13 mouse cellular contexts compared by ENCODE assay signal in the genomic region with DNA sequence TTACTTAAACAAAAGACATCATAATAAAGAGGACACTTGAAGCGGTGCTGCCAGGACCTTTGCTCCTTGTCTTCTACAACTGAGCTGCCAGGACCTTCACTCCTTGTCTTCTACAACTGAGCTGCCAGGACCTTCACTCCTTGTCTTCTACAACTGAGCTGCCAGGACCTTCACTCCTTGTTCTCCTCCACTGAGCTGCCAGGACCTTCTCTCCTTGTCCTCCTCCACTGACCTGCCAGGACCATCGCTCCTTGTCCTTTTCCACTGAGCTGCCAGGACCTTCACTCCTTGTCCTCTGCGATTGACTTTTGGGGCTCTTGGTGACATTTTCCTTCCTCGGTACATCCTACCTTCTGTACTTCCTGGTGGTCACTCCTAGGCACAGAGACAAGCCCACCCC. TPM values are rescaled to one million over a fixed set of nuclear protein-coding genes. Genes with fewer than 3 reads are reported as not detected.
DNase-seq lines count a peak whose midpoint lies in the region; ATAC-seq and TF ChIP-seq lines count a peak whose summit lies in the region.
"Had no signal": no experiment of that assay in that cellular context is flagged by ENCODE, and none has a peak within 500 bp of the region (broad histone marks: within the 10 kb centered on the region; RNA-seq: fewer than 3 reads in every experiment).

No protein-coding gene starts in this region.

- H3K36me3 ChIP-seq in kidney, embryonic 14.5 days (ENCODE audit: control insufficient read depth, insufficient read depth, low read length): no peaks in the 10 kb centered on the region
- H3K36me3 ChIP-seq in forebrain, postnatal 0 days (ENCODE audit: insufficient read depth): no peaks in the 10 kb centered on the region
- H3K36me3 ChIP-seq: limb, embryonic 15.5 days; midbrain, embryonic 15.5 days had no signal

- peak; percentile 57 for DNase-seq in kidney, adult 18-20 months
- DNase-seq in brain, adult 2 months (ENCODE audit: low read depth, low spot score): peak; percentile 42
- peak; percentile 28 for DNase-seq in embryo, embryonic 11 days
- peak; percentile 20 for DNase-seq in lung, postnatal 25 days (ENCODE audit: low spot score)
- DNase-seq in forebrain, postnatal 0 days: no peak
- DNase-seq: right cerebral cortex, postnatal 25 days; thymus, postnatal 14 days had no signal

- no peaks in the 10 kb centered on the region for H3K4me1 ChIP-seq in kidney, embryonic 14.5 days (ENCODE audit: control insufficient read depth, insufficient read depth, low read length)
- H3K4me1 ChIP-seq in forebrain, postnatal 0 days (ENCODE audit: insufficient read depth): no peaks in the 10 kb centered on the region
- H3K4me1 ChIP-seq: limb, embryonic 15.5 days; midbrain, embryonic 15.5 days had no signal

- H3K9me3 ChIP-seq in kidney, embryonic 14.5 days (ENCODE audit: control insufficient read depth, low read length): no peaks in the 10 kb centered on the region
- H3K9me3 ChIP-seq in forebrain, postnatal 0 days (ENCODE audit: low read length): no peaks in the 10 kb centered on the region
- H3K9me3 ChIP-seq: limb, embryonic 15.5 days; midbrain, embryonic 15.5 days had no signal

- no peak for ATAC-seq in kidney, embryonic 14.5 days (ENCODE audit: low FRiP score, low TSS enrichment)
- ATAC-seq in erythroblast, adult 5-6 weeks (replicated peaks; ENCODE audit: low FRiP score, poor library complexity, severe bottlenecking): no peak
- ATAC-seq in forebrain, postnatal 0 days: no peak
- ATAC-seq: midbrain, embryonic 15.5 days had no signal

- H3K27ac ChIP-seq in kidney, embryonic 14.5 days (ENCODE audit: low read depth, low read length): no peak overlapping the region
- H3K27ac ChIP-seq in forebrain, postnatal 0 days (ENCODE audit: low read depth, low read length): no peak overlapping the region
- H3K27ac ChIP-seq: heart, adult 2 months; layer of hippocampus, adult 2 months; limb, embryonic 15.5 days; midbrain, embryonic 15.5 days had no signal

- no peak for TF ChIP-seq CTCF in forebrain, postnatal 0 days (IDR thresholded peaks at IDR 0.05; ENCODE audit: low read depth)

- no peak overlapping the region for H3K9ac ChIP-seq in kidney, embryonic 14.5 days (ENCODE audit: low read depth, low read length)
- no peak overlapping the region for H3K9ac ChIP-seq in forebrain, postnatal 0 days
- H3K9ac ChIP-seq: limb, embryonic 15.5 days; midbrain, embryonic 15.5 days had no signal

- whole genome bisulfite sequencing in kidney, embryonic 14.5 days: 56% methylated on average over 4 of the region's 4 CpGs
- 51% methylated on average over 4 of the region's 4 CpGs for WGBS in forebrain, postnatal 0 days

- H3K4me3 ChIP-seq in kidney, embryonic 14.5 days (ENCODE audit: low read length): no peak overlapping the region
- H3K4me3 ChIP-seq in forebrain, postnatal 0 days (ENCODE audit: low read depth, low read length): no peak overlapping the region
- H3K4me3 ChIP-seq: heart, adult 2 months; layer of hippocampus, adult 2 months; limb, embryonic 15.5 days; midbrain, embryonic 15.5 days had no signal

- H3K4me2 ChIP-seq in kidney, embryonic 14.5 days (replicated peaks; ENCODE audit: low read depth, low read length): no peak overlapping the region
- no peak overlapping the region for H3K4me2 ChIP-seq in forebrain, postnatal 0 days (ENCODE audit: low read depth)
- H3K4me2 ChIP-seq: limb, embryonic 15.5 days; midbrain, embryonic 15.5 days had no signal

- H3K27me3 ChIP-seq in kidney, embryonic 14.5 days (ENCODE audit: control insufficient read depth, insufficient read depth, low read length): no peaks in the 10 kb centered on the region
- no peaks in the 10 kb centered on the region for H3K27me3 ChIP-seq in forebrain, postnatal 0 days (ENCODE audit: insufficient read depth, low read length)
- H3K27me3 ChIP-seq: limb, embryonic 15.5 days; midbrain, embryonic 15.5 days had no signal

RNA-seq across cellular contexts. Expression of gene Olfr281, which starts 3.9 kb away (rescaled TPM):
- polyA plus RNA-seq in kidney, embryonic 14.5 days (2014; fragmentation: Nextera tagmentation; extraction: Ambion mirVana): not detected in 2 replicates
- not detected in 2 replicates for total RNA-seq in erythroblast, adult 5-6 weeks (2015; ENCODE audit: low replicate concordance)
- total RNA-seq in erythroblast, adult 5-6 weeks (2017; ENCODE audit: low replicate concordance): not detected in 2 replicates
- total RNA-seq in forebrain, postnatal 0 days (2014; rRNA removed): not detected in 2 replicates
- not detected in 2 replicates for polyA plus RNA-seq in forebrain, postnatal 0 days (2015; fragmentation: Nextera tagmentation; extraction: Ambion mirVana)
- total RNA-seq: heart, adult 2 months; layer of hippocampus, adult 2 months had no signal
- polyA plus RNA-seq: heart, adult 2 months; limb, embryonic 15.5 days; midbrain, embryonic 15.5 days had no signal

RNA-seq across cellular contexts. Expression of gene Olfr282, which starts 17.5 kb away (rescaled TPM):
- polyA plus RNA-seq in kidney, embryonic 14.5 days (2014; fragmentation: Nextera tagmentation; extraction: Ambion mirVana): not detected in 2 replicates
- not detected in 2 replicates for total RNA-seq in erythroblast, adult 5-6 weeks (2015; ENCODE audit: low replicate concordance)
- total RNA-seq in erythroblast, adult 5-6 weeks (2017; ENCODE audit: low replicate concordance): not detected in 2 replicates
- total RNA-seq in forebrain, postnatal 0 days (2014; rRNA removed): not detected in 2 replicates
- not detected in 2 replicates for polyA plus RNA-seq in forebrain, postnatal 0 days (2015; fragmentation: Nextera tagmentation; extraction: Ambion mirVana)
- total RNA-seq: heart, adult 2 months; layer of hippocampus, adult 2 months had no signal
- polyA plus RNA-seq: heart, adult 2 months; limb, embryonic 15.5 days; midbrain, embryonic 15.5 days had no signal

RNA-seq across cellular contexts. Expression of gene OR5BS1P, which starts 21.2 kb away (rescaled TPM):
- polyA plus RNA-seq in kidney, embryonic 14.5 days (2014; fragmentation: Nextera tagmentation; extraction: Ambion mirVana): not detected in 2 replicates
- total RNA-seq in erythroblast, adult 5-6 weeks (2015; ENCODE audit: low replicate concordance): not detected in 2 replicates
- total RNA-seq in erythroblast, adult 5-6 weeks (2017; ENCODE audit: low replicate concordance): not detected in 2 replicates
- not detected in 2 replicates for total RNA-seq in forebrain, postnatal 0 days (2014; rRNA removed)
- not detected in 2 replicates for polyA plus RNA-seq in forebrain, postnatal 0 days (2015; fragmentation: Nextera tagmentation; extraction: Ambion mirVana)
- total RNA-seq: heart, adult 2 months; layer of hippocampus, adult 2 months had no signal
- polyA plus RNA-seq: heart, adult 2 months; limb, embryonic 15.5 days; midbrain, embryonic 15.5 days had no signal

RNA-seq across cellular contexts. Expression of gene Lalba, which starts 34.0 kb away (rescaled TPM):
- polyA plus RNA-seq in kidney, embryonic 14.5 days (2014; fragmentation: Nextera tagmentation; extraction: Ambion mirVana): 0.28 and 0.44 TPM in 2 replicates
- total RNA-seq in erythroblast, adult 5-6 weeks (2015; ENCODE audit: low replicate concordance): not detected in 2 replicates
- total RNA-seq in erythroblast, adult 5-6 weeks (2017; ENCODE audit: low replicate concordance): not detected in 2 replicates
- total RNA-seq in forebrain, postnatal 0 days (2014; rRNA removed): not detected in 2 replicates
- polyA plus RNA-seq in forebrain, postnatal 0 days (2015; fragmentation: Nextera tagmentation; extraction: Ambion mirVana): not detected in 2 replicates
- total RNA-seq: heart, adult 2 months; layer of hippocampus, adult 2 months had no signal
- polyA plus RNA-seq: midbrain, embryonic 15.5 days had no signal

RNA-seq across cellular contexts. Expression of gene Olfr279, which starts 43.7 kb away (rescaled TPM):
- polyA plus RNA-seq in kidney, embryonic 14.5 days (2014; fragmentation: Nextera tagmentation; extraction: Ambion mirVana): not detected in 2 replicates
- total RNA-seq in erythroblast, adult 5-6 weeks (2015; ENCODE audit: low replicate concordance): not detected in 2 replicates
- 0.17 TPM in 1 of 2 replicates, not detected in the other for total RNA-seq in erythroblast, adult 5-6 weeks (2017; ENCODE audit: low replicate concordance)
- total RNA-seq in forebrain, postnatal 0 days (2014; rRNA removed): not detected in 2 replicates
- not detected in 2 replicates for polyA plus RNA-seq in forebrain, postnatal 0 days (2015; fragmentation: Nextera tagmentation; extraction: Ambion mirVana)
- total RNA-seq: heart, adult 2 months; layer of hippocampus, adult 2 months had no signal
- polyA plus RNA-seq: heart, adult 2 months; limb, embryonic 15.5 days; midbrain, embryonic 15.5 days had no signal
